Mouse (Mus musculus): ENCODE measurements around the gene Elp1. TPM values are rescaled to one million over a fixed set of nuclear protein-coding genes. Genes with fewer than 3 reads are reported as not detected.
A peak's percentile ranks its signal among the peaks of the same experiment; 100 is the strongest.

Elp1 gene
- 8.1 and 9.4 TPM in 2 replicates for total RNA-seq (2014; rRNA removed)
- polyA plus RNA-seq (2012; rRNA removed) = 3.8 and 6.4 TPM in 2 replicates

GRCm38 (mm10) chr4:56801907-56802668 is at the start of gene Elp1, which contains the start of gene Fam206a:
Elp1 (minus strand) TSS chr4:56802331.
Fam206a (plus strand) TSS chr4:56802345.
- H3K36me3 ChIP-seq (ENCODE audit: control insufficient read depth, insufficient read depth, low read length) = peaks cover 14% of the 10 kb centered on the region
- H3K9ac ChIP-seq (ENCODE audit: low read depth, low read length) = peak within 1 kb of the TSS; percentile 90
- H3K27ac ChIP-seq (replicated peaks; ENCODE audit: insufficient read depth, low read depth, low read length) = peak within 1 kb of the TSS; percentile 83
- WGBS = under 1% methylated on average over 72 of the region's 72 CpGs
- peak within 1 kb of the TSS; percentile 91 for H3K4me3 ChIP-seq (ENCODE audit: insufficient read depth, low read depth, low read length)
- H3K4me1 ChIP-seq (ENCODE audit: control insufficient read depth, insufficient read depth, low read length) = no peaks in the 10 kb centered on the region
- TF ChIP-seq CTCF (IDR thresholded peaks at IDR 0.05; ENCODE audit: low read depth, low read length) (0 out of 2 replicates have a peak, but pooled peaks have one; percentile 4), POLR2A (IDR thresholded peaks at IDR 0.05; ENCODE audit: extremely low read depth, insufficient read depth, low read length) (0 out of 2 replicates have a peak, but pooled peaks have one; percentile 35)
- H3K27me3 ChIP-seq (ENCODE audit: control insufficient read depth, insufficient read depth, low read length) = no peaks in the 10 kb centered on the region
- DNase-seq (ENCODE audit: extremely low read depth, low read depth, low spot score) = peak; percentile 82
- H3K79me2 ChIP-seq (ENCODE audit: control insufficient read depth, insufficient read depth, low read length) = peaks cover 5% of the 10 kb centered on the region; the same call in 1 of the 2 replicates

GRCm38 (mm10) chr4:56850724-56851123 is 48.6 kb upstream of the Elp1 start:
- Histone ChIP-seq H3K79me2 (ENCODE audit: control insufficient read depth, insufficient read depth, low read length) (peaks cover 2% of the 10 kb centered on the region; the same call in 1 of the 2 replicates), H3K27me3 (ENCODE audit: control insufficient read depth, insufficient read depth, low read length) (no peaks in the 10 kb centered on the region), H3K4me3 (ENCODE audit: insufficient read depth, low read depth, low read length) (no peak overlapping the region), H3K4me1 (ENCODE audit: control insufficient read depth, insufficient read depth, low read length) (peaks cover 2% of the 10 kb centered on the region; the same call in 1 of the 2 replicates), H3K27ac (replicated peaks; ENCODE audit: insufficient read depth, low read depth, low read length) (no peak overlapping the region), H3K9ac (ENCODE audit: low read depth, low read length) (no peak overlapping the region; the same call in 1 of the 2 replicates), H3K36me3 (ENCODE audit: control insufficient read depth, insufficient read depth, low read length) (no peaks in the 10 kb centered on the region)
- 51% methylated on average over 6 of the region's 6 CpGs for WGBS
- no peak for DNase-seq (ENCODE audit: extremely low read depth, low read depth, low spot score)
- no peak for TF ChIP-seq CTCF (IDR thresholded peaks at IDR 0.05; ENCODE audit: low read depth, low read length)
- TF ChIP-seq POLR2A (IDR thresholded peaks at IDR 0.05; ENCODE audit: extremely low read depth, insufficient read depth, low read length) = no peak

GRCm38 (mm10) chr4:56848044-56848443 is 45.9 kb upstream of the Elp1 start:
- peaks cover 2% of the 10 kb centered on the region; the same call in 1 of the 2 replicates for H3K4me1 ChIP-seq (ENCODE audit: control insufficient read depth, insufficient read depth, low read length)
- no peaks in the 10 kb centered on the region for H3K36me3 ChIP-seq (ENCODE audit: control insufficient read depth, insufficient read depth, low read length)
- no peak overlapping the region for H3K4me3 ChIP-seq (ENCODE audit: insufficient read depth, low read depth, low read length)
- H3K27ac ChIP-seq (replicated peaks; ENCODE audit: insufficient read depth, low read depth, low read length) = no peak overlapping the region
- H3K79me2 ChIP-seq (ENCODE audit: control insufficient read depth, insufficient read depth, low read length) = 0 out of 2 replicates have a peak, but pooled peaks cover 2% of the 10 kb centered on the region
- DNase-seq (ENCODE audit: extremely low read depth, low read depth, low spot score) = no peak
- TF ChIP-seq POLR2A (IDR thresholded peaks at IDR 0.05; ENCODE audit: extremely low read depth, insufficient read depth, low read length) = no peak
- no peak for TF ChIP-seq CTCF (IDR thresholded peaks at IDR 0.05; ENCODE audit: low read depth, low read length)
- no peaks in the 10 kb centered on the region for H3K27me3 ChIP-seq (ENCODE audit: control insufficient read depth, insufficient read depth, low read length)
- H3K9ac ChIP-seq (ENCODE audit: low read depth, low read length) = no peak overlapping the region
- 87% methylated on average over 6 of the region's 6 CpGs for WGBS

GRCm38 (mm10) chr4:56847400-56847799 is 45.3 kb upstream of the Elp1 start:
- Histone ChIP-seq H3K79me2 (ENCODE audit: control insufficient read depth, insufficient read depth, low read length) (0 out of 2 replicates have a peak, but pooled peaks cover 2% of the 10 kb centered on the region), H3K36me3 (ENCODE audit: control insufficient read depth, insufficient read depth, low read length) (no peaks in the 10 kb centered on the region), H3K27me3 (ENCODE audit: control insufficient read depth, insufficient read depth, low read length) (no peaks in the 10 kb centered on the region), H3K27ac (replicated peaks; ENCODE audit: insufficient read depth, low read depth, low read length) (no peak overlapping the region), H3K9ac (ENCODE audit: low read depth, low read length) (no peak overlapping the region), H3K4me1 (ENCODE audit: control insufficient read depth, insufficient read depth, low read length) (peaks cover 4% of the 10 kb centered on the region; the same call in 1 of the 2 replicates), H3K4me3 (ENCODE audit: insufficient read depth, low read depth, low read length) (no peak overlapping the region)
- 83% methylated on average over 3 of the region's 3 CpGs for WGBS
- no peak for TF ChIP-seq POLR2A (IDR thresholded peaks at IDR 0.05; ENCODE audit: extremely low read depth, insufficient read depth, low read length)
- TF ChIP-seq CTCF (IDR thresholded peaks at IDR 0.05; ENCODE audit: low read depth, low read length) = no peak
- DNase-seq (ENCODE audit: extremely low read depth, low read depth, low spot score) = no peak

- Histone ChIP-seq H3K27me3 (ENCODE audit: control insufficient read depth, insufficient read depth, low read length) (no peaks in the 10 kb centered on the region), H3K27ac (replicated peaks; ENCODE audit: insufficient read depth, low read depth, low read length) (no peak overlapping the region), H3K4me3 (ENCODE audit: insufficient read depth, low read depth, low read length) (no peak overlapping the region), H3K4me1 (ENCODE audit: control insufficient read depth, insufficient read depth, low read length) (peaks cover 4% of the 10 kb centered on the region; the same call in 1 of the 2 replicates), H3K36me3 (ENCODE audit: control insufficient read depth, insufficient read depth, low read length) (no peaks in the 10 kb centered on the region), H3K79me2 (ENCODE audit: control insufficient read depth, insufficient read depth, low read length) (0 out of 2 replicates have a peak, but pooled peaks cover 2% of the 10 kb centered on the region), H3K9ac (ENCODE audit: low read depth, low read length) (no peak overlapping the region)
- no peak for DNase-seq (ENCODE audit: extremely low read depth, low read depth, low spot score)
- 72% methylated on average over 12 of the region's 12 CpGs for WGBS
- no peak for TF ChIP-seq CTCF (IDR thresholded peaks at IDR 0.05; ENCODE audit: low read depth, low read length)
- no peak for TF ChIP-seq POLR2A (IDR thresholded peaks at IDR 0.05; ENCODE audit: extremely low read depth, insufficient read depth, low read length)
Observed at GRCm38 (mm10) chr4:56845896-56846533, 43.9 kb upstream of the Elp1 start.
